Mouse (Mus musculus) c-Kit-positive CD71-negative TER-119-negative erythroid progenitor cells, embryonic 14.5 days (primary cell): Measurements from ENCODE around the gene Duoxa1.

Source experiments
- DNase-seq: peaks from one replicate; pipeline ENCODE4 v3.0.0-alpha.2; 2013; ENCODE audit warnings: low read depth

Duoxa1 gene

DNA sequence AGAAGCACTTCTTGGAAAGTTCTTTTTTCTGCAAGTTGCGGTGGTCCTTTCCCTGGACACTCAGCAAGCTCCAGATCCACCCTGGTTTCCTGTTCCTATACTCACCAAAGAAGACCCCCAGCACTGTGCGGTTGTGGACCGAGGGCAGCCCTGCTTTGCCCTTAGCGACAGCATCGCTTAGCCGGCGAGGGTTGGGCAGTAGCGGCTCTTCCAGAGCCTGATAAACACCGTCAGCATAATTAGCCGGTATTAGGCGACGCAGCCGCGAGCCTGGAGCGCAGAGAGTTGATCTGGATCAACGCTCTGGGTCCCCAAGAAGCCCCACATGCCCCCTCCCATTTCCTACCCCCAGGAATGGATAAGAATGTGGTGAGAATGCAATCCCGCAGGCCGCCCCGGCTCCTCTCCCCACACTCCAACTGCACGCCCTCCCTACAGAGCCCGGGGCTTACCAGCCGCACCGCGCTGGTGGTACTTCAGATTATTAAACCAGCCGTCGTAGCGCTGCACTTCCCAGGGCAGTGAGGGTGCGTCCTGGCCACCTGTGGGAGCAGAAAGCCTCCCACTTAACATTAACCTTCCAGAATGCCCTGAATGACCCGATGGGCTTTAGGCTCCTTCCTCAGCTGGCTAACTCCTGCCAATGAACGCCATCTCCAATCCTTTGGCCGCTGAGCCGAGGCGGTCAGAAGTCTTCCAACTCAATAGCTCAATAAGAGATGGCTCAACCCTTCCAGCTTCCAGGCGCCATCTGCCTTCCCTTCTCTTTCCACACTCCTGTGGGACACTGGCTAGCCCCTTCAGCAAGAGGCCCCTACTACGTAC is 16.0 kb downstream of the Duoxa1 start:
- no peak for DNase-seq

DNA sequence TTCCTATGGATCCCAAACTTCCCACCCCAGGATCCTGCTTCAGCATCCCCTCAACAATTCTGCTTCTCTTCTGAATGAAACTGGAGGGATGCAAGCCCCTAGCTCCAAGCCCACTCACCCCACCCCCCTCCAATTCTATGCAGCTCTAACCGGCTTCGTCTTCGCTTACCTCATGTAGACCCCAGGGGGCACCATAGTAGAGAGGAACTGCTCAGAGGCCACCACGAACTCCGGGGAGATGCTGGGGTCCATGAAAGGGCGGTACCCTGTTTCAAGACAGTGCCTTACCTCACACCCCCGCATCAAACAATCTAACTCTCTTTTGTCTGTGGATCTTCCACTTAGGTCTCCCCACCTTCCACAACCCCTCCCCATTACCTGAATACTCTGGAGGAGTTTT is 18.6 kb downstream of the Duoxa1 start:
- no peak for DNase-seq

DNA sequence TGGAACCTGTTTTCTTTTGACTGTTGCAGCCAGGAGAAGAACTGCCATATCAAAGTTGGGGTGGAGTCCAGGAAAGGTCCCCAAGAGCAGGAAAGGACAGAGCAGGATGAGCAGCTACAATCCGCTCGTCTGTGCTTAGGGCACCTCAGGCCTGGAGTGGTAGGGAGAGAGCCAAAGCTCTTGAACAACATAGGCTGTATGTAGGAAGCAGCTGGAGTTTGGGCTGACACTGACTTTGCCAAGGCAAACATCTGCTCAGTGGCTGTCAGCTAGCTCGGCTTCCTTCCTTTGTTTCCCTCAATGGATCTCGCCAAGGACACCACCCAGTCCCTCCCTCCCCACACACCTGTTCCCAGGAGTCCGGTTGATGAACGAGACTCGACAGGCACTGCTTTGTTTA is 27.4 kb downstream of the Duoxa1 start:
- DNase-seq: no peak

DNA sequence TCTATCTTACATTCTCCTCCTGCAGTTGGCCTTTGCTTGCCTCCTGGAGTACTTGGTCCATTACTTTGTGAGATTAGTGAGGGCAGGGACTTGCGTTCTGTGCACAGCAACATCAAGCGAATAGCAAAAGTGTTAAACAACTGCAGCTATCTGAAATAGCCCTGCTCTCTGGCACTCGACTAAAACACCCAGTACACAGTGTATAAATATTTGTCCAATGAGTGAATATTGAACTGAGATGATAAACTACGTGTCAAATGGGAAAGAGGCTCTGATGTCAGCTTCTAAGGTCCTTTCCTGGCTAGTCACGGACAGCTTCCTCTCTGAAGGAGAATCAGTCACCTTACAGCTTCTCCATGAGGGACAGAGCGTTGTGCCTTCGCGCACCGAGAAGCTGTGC is 29.4 kb downstream of the Duoxa1 start:
- no peak for DNase-seq

DNA sequence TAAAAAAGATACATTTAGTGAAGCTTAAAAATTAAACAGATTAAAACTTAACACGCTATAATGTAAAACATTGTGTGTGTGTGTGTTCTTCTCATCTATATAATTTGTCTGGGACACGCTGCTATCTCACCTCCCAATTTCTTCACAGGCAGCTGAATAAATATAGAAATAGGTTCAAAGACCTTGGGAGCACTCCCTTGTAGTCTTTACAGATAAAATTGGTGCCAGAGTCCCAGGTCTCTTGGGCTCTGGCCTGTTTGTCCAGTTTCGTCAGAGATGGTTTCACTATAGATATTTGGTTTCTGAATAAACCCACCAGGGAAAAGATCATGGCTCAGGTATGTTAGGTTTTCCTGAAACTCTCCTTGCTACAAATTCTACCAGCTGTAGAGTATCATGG is 34.8 kb downstream of the Duoxa1 start:
- DNase-seq: no peak

DNA sequence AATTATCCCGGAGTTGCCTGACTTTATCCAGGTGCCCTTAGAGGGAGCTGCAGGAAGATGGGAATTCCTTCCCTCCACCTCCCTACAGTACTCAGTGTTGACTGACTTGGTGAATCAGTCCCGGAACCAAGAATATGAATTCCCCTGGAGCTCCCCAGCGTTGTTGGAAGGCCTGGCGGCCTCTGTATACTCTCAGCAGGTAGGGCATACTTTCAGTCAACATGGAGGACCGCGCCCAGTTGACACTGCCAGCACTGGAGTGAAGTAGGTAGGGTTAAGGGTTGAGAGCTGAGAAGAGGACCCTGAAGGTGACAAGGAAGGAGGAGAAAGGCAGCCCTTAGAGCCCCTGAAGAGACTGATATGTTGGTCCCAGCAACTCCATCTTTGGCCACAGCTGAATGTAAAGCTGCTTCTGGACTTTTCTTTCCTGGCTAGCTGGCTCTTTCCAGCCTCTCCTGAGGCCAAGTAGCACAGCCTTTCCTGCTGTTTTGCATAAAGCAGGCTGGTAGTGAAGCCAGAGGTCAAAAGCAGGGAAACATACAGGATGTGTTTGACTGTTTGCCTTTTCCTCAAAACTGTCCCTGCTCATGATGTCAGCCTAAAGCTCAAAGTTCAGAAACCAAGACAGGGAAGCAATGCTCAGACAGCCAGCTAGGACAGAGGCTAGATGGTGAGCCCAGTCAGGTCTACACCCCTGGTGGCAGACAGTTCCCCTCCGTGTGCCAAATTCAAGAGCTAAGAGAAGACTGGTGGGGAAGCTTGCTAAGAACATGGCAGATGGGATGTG is 46.9 kb downstream of the Duoxa1 start:
- no peak for DNase-seq

DNA sequence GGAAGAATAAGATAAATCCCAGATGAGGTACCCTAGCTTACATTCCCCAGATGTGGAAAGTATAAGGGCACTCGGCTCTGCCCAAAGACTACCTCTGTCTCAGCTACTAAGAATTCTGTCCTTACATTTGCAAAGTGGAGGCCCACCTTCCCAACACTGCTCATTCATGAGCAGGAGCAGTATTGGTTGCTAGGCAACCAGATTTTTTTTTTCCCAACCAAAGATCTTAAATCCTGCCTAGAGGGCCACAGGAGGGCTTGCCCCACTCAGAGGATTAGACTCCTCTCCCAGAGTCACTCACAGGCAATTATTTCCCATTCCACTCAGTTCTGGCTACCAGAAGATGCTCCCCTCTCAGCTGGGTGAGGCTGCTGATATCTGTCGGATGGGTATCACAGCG is 48.8 kb downstream of the Duoxa1 start:
- no peak for DNase-seq

DNA sequence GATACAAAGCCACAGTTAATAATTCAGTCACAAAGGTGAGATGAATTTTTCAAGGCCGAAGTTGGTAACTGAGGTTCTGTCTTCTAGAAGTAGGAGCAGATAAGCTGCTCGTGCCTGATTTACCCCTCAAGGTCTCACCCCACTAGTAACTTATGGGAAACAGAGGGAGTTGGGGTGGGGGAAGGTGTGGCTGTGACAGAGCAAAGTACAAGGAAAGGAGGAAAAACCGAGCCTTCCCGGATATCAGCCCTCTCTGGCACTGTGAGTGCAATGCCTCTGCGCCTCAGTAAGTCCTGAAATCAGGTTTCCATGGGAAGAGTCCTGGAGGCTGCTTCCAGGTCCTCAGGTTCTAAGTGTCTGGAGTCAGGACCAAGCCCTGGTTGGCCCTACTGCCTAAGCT is 52.8 kb downstream of the Duoxa1 start:
- DNase-seq: no peak

DNA sequence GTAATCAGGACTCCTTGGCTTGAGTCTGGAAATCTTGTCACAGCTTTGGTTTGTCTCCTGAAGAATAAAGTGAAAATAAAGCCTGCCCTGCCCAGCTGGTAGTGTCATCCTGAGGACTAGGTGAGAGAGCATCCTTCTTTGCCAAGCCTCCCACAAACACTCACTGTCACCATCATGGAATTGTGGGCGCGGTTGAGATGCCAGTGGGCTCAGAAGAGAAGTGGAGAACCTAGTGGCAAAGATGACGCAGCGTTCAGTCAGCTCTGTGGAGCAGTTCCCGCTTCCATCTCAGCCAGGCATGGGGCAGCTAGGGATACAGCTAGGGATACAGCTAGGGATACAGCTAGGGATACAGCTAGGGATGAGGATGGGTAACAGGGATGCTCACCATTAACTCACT is 57.5 kb downstream of the Duoxa1 start:
- DNase-seq: no peak
